Mouse (Mus musculus) neural tube, embryonic 12.5 days (tissue): Measurements from ENCODE around the gene 2610507B11Rik. TPM values are rescaled to one million over a fixed set of nuclear protein-coding genes. Genes with fewer than 3 reads are reported as not detected.

Experiments
- ATAC-seq: fragments of 200-750 bp; cut with Nextera tagmentation; 2 replicates; pipeline ENCODE4 v1.8.0; 2017; ENCODE audit warnings: low read depth, mild to moderate bottlenecking, moderate TSS enrichment, moderate library complexity; ENCODE audit not compliant: low FRiP score
- H3K27ac ChIP-seq: fragments of 300-500 bp; sonication (generic); 2 replicates; pipeline ENCODE4 v1.5.1; 2016
- H3K27me3 ChIP-seq: fragments of 300-500 bp; sonication (generic); replicated peaks from 2 replicates; pipeline ENCODE4 v1.6.1; 2016; ENCODE audit warnings: mild to moderate bottlenecking
- H3K36me3 ChIP-seq: fragments of 300-500 bp; sonication (generic); 2 replicates; pipeline ENCODE4 v1.6.1; 2016; ENCODE audit warnings: mild to moderate bottlenecking
- H3K4me1 ChIP-seq: fragments of 300-500 bp; sonication (generic); 2 replicates; pipeline ENCODE4 v1.6.1; 2016
- H3K4me2 ChIP-seq: fragments of 300-500 bp; sonication (generic); replicated peaks from 2 replicates; pipeline ENCODE4 v1.6.1; 2016; ENCODE audit warnings: mild to moderate bottlenecking
- H3K4me3 ChIP-seq: fragments of 300-500 bp; sonication (generic); 2 replicates; pipeline ENCODE4 v1.5.1; 2016
- H3K9ac ChIP-seq: fragments of 300-500 bp; sonication (generic); 2 replicates; pipeline ENCODE4 v1.6.1; 2016; ENCODE audit warnings: mild to moderate bottlenecking
- H3K9me3 ChIP-seq: fragments of 300-500 bp; sonication (generic); 2 replicates; pipeline ENCODE4 v1.6.1; 2016; ENCODE audit warnings: mild to moderate bottlenecking
- WGBS: fragments of 180-500 bp; shearing (Covaris S2); methylation state at CpG from one replicate; pipeline ENCODE4 v1.1.7; 2016; 5-methylcytosine and 5-hydroxymethylcytosine counted together
- polyA plus RNA-seq: library from polyadenylated mRNA; unstranded; fragments of >200 nt; fragmentation: Nextera tagmentation; extraction: Ambion mirVana; gene quantifications from 2 replicates; pipeline ENCODE4 v1.2.1, GENCODE M21; 2016

The 2610507B11Rik gene
- polyA plus RNA-seq, 1 experiment from 2014 or later: 64.9 TPM

DNA sequence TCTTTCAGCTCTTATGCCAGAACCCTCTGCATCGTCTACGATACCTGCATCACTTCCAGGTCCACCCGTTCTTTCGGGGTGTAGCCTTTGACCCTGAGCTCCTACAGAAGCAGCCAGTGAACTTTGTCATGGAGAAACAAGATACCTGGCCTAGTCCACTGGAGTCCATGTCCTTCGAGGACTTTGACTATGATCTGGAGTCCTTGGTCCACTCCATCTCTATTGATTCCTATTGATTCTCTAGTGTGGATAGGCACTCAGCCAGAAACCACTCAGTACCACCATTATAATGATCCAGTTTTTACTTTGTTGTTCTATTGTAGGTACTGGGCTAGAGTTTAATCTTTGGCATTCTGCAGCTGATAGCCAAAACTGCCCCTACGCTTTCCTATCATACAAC, 33.0 kb downstream of the 2610507B11Rik start:
- no peak overlapping the region for H3K4me3 ChIP-seq
- H3K9ac ChIP-seq: no peak overlapping the region
- H3K36me3 ChIP-seq: peaks cover 35% of the 10 kb centered on the region
- no peak for ATAC-seq
- no peak overlapping the region for H3K4me2 ChIP-seq
- 94% methylated on average over 6 of the region's 6 CpGs for WGBS
- no peaks in the 10 kb centered on the region for H3K9me3 ChIP-seq
- H3K4me1 ChIP-seq: no peaks in the 10 kb centered on the region
- H3K27ac ChIP-seq: no peak overlapping the region
- H3K27me3 ChIP-seq: no peaks in the 10 kb centered on the region

DNA sequence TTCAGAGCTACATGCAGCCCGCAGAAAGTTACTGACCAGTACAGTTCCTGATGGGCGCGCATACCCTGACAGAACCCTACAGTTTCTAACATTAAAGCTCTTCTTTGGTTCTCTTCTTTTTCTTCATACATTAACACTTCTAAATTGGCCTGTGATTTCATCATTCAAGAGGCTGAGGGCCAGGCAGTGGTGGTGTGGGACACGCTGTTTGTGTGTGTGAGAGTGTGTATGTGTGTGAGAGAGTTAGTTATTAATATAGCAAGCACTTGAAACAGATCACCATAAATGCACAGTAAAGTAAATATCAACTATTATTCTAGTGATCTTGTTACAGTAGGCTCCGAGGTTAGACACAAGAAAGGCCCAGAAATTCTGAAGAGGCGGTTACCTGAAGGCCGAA, 39.4 kb downstream of the 2610507B11Rik start:
- H3K9ac ChIP-seq: 0 out of 2 replicates have a peak overlapping the region, but pooled peaks have one; percentile 36
- H3K4me2 ChIP-seq: peak overlapping the region; percentile 85
- H3K27me3 ChIP-seq: no peaks in the 10 kb centered on the region
- ATAC-seq: no peak
- no peaks in the 10 kb centered on the region for H3K9me3 ChIP-seq
- peaks cover 22% of the 10 kb centered on the region for H3K36me3 ChIP-seq
- no peaks in the 10 kb centered on the region for H3K4me1 ChIP-seq
- WGBS: 66% methylated on average over 7 of the region's 7 CpGs
- no peak overlapping the region for H3K27ac ChIP-seq
- peak overlapping the region; percentile 68 for H3K4me3 ChIP-seq

DNA sequence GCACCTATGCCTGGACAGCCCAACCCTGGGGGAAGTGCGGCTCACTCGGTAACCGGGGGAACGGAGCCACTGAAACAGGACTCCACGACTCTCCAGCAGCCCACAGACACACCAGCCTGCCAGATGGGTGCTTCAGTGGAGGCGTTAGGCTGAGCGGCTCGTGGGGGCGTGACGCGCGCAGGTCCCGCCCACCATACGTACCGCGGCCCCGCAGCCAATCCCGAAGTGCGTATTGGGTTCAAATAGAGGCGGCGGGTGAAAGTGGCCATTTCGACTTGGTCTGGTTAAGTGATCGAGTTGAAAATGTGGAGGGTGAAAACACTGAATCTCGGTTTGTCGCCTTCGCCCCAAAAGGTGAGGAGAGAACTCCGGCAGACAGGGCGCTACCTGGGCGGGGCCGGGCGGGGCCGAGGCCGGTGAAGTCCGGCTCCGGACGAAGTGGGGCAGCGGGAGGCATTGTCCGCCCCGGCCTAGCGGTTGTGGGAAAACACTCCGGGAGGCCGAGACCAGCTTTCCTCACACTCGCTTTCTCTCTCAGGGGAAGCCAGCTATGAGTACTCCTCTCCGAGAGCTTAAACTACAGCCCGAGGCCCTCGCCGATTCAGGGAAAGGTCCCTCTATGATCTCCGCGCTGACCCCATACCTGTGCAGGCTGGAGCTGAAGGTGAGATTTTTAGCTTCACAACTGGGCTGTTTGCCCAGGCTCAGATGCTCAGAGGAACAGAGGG, 40.0 kb downstream of the 2610507B11Rik start, which contains the start of gene Spag5:
Gene Spag5, plus strand, starts transcription at position 173 of the 728 bp plus-strand sequence.
- WGBS: under 1% methylated on average over 49 of the region's 49 CpGs
- H3K27ac ChIP-seq: no peak within 1 kb of the TSS
- peak; percentile 99 for ATAC-seq

DNA sequence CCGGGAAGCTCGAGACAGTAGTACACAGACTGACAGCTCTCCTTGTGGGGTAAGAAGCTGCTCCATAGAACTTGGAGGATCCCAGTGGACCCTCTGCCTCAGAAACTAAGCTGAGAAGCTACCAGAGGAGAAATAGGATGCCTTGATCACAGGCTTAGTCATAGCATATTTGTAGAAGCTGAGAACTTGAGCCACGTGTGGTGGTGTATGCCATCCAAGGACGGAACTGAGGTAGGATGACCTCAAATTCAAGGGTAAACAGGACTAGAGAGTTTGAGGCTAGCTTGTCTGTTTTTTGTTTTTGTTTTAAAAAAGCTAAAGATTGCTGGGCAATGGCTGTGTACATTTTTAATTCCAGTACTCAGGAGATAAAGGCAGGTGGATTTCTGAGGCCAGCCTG, 43.7 kb downstream of the 2610507B11Rik start:
- Histone ChIP-seq H3K36me3 (peaks cover 34% of the 10 kb centered on the region), H3K4me3 (no peak overlapping the region), H3K4me2 (no peak overlapping the region), H3K27me3 (no peaks in the 10 kb centered on the region), H3K27ac (no peak overlapping the region), H3K9ac (no peak overlapping the region), H3K4me1 (no peaks in the 10 kb centered on the region), H3K9me3 (no peaks in the 10 kb centered on the region)
- no peak for ATAC-seq
- 94% methylated on average over 4 of the region's 4 CpGs for WGBS

More for the DNA sequence above, 40.0 kb downstream of the 2610507B11Rik start, which contains the start of gene Spag5:
- Histone ChIP-seq H3K4me1 (no peaks in the 10 kb centered on the region), H3K4me2 (peak within 1 kb of the TSS; percentile 85), H3K9ac (peak within 1 kb of the TSS; percentile 58), H3K27me3 (no peaks in the 10 kb centered on the region), H3K4me3 (peak within 1 kb of the TSS; percentile 68), H3K9me3 (no peaks in the 10 kb centered on the region), H3K36me3 (peaks cover 22% of the 10 kb centered on the region)

DNA sequence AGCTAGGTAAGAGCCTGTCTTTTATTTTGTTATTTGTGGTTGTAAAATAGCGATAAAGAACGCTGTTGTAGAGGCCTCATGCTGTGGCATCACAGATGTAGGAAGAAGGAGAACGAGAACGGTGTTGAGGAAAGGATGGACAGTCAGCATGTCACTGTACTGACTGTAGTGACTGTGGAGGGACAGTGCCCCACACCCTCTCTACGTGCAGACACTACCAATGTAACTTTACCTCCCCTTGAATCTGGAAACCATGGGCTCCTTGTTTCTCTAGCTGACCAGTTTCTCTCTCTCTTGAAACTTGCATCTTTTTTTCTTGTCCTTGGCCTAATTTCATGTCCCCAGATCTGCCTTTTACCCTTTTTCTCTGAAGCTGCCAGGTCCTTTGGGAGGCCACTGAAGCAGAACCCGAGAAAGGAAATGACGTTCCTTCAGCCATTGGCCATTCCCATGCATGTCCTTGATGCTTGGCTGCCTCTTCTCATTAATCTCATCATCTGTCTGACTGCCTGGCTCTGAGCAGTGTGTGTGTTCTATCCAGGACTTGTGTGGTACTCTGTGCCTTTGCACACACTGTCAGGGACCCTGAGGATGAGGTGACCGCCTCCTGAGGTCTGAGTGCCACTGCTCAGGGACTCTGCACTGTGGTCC, 49.4 kb downstream of the 2610507B11Rik start:
- Histone ChIP-seq H3K9me3 (no peaks in the 10 kb centered on the region), H3K4me3 (no peak overlapping the region), H3K9ac (no peak overlapping the region), H3K4me1 (no peaks in the 10 kb centered on the region), H3K27me3 (no peaks in the 10 kb centered on the region), H3K4me2 (no peak overlapping the region), H3K36me3 (peaks cover 57% of the 10 kb centered on the region), H3K27ac (no peak overlapping the region)
- 87% methylated on average over 8 of the region's 8 CpGs for WGBS
- ATAC-seq: no peak

DNA sequence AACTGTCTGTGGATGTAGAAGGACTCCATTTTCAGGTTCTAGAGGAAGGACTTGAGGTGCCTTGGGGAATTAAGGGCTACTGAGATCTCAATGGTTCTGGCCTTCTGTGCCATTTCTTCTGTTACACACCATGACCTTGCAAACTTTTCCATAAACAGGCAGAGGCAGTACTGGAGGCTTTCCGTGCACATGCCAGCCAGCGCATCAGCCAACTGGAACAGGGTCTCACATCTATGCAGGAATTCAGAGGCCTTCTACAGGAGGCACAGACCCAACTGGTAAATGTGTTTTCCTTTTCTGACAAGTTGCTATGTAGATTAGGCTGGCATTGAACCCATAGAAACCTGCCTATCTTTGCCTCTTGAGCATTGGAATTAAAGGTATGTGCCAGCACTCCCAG, 52.1 kb downstream of the 2610507B11Rik start:
- Histone ChIP-seq H3K4me1 (no peaks in the 10 kb centered on the region), H3K36me3 (peaks cover 77% of the 10 kb centered on the region), H3K27ac (no peak overlapping the region), H3K27me3 (no peaks in the 10 kb centered on the region), H3K9me3 (no peaks in the 10 kb centered on the region), H3K4me3 (no peak overlapping the region), H3K9ac (no peak overlapping the region), H3K4me2 (no peak overlapping the region)
- no peak for ATAC-seq
- WGBS: 93% methylated on average over 2 of the region's 2 CpGs

DNA sequence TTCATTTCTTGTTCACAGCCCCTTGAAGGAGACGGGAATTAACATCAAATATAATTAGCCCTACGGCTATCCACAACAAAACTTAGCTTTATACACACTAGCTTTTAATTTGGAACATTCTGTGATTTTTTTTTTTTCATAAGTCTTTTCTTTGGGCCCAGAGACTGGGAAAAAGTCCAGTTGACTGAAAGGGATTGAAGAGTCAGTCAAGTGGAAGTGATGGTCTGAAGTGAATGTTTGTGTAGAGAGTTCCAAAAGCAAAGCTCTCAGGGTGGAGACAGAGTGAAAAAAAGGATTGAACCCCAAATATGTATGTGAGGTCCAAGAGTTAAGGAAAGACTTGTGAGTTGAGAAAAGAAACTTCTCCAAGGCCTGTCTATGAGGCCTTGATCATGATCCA, 56.9 kb downstream of the 2610507B11Rik start:
- H3K9me3 ChIP-seq: no peaks in the 10 kb centered on the region
- H3K4me2 ChIP-seq: no peak overlapping the region
- no peak overlapping the region for H3K9ac ChIP-seq
- no peak overlapping the region for H3K4me3 ChIP-seq
- no peak overlapping the region for H3K27ac ChIP-seq
- H3K4me1 ChIP-seq: peaks cover 11% of the 10 kb centered on the region; the same call in 1 of the 2 replicates
- WGBS: 92% methylated on average over 2 of the region's 2 CpGs
- H3K27me3 ChIP-seq: no peaks in the 10 kb centered on the region
- peaks cover 77% of the 10 kb centered on the region for H3K36me3 ChIP-seq
- ATAC-seq: no peak

DNA sequence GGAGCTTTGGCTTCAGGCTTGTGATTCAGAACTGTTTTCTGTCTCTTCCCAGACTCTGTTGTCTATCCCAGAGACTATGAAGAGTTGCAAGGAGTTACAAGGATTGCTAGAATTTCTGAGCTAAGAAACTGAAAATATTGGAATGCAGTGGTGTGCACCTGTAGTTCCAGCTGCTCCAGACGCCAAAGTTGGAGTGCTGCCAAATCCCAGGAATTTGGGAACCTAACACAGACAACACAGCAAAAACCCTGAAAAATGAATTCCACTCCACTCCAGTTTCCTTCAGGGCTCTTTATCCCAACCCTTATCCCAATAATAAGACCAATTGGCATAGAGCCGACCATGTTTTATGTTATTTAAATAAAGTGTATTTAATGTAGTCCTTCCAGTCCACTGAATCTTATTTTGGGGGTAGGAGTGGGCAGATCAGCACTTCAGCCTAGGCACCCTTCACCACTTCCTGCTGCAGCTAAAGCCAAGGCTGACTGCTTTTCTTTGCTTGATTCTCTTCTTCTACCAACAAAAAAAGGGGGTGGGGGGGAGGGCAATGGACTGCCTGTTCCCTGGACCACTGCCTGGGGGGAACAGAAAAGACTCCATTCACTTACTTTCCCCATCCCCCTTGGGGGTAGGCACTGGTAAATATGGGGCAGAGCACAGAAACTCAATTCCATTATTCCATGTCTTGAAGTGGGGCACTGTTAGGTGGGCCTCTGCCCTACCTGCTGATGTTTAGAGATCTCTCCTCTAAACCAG, 60.7 kb downstream of the 2610507B11Rik start:
- H3K36me3 ChIP-seq: peaks cover 40% of the 10 kb centered on the region
- H3K9ac ChIP-seq: no peak overlapping the region
- H3K4me1 ChIP-seq: peaks cover 11% of the 10 kb centered on the region; the same call in 1 of the 2 replicates
- no peak for ATAC-seq
- no peaks in the 10 kb centered on the region for H3K27me3 ChIP-seq
- WGBS: 71% methylated on average over 2 of the region's 2 CpGs
- no peak overlapping the region for H3K27ac ChIP-seq
- no peaks in the 10 kb centered on the region for H3K9me3 ChIP-seq
- peak overlapping the region; percentile 48 for H3K4me2 ChIP-seq
- H3K4me3 ChIP-seq: no peak overlapping the region

DNA sequence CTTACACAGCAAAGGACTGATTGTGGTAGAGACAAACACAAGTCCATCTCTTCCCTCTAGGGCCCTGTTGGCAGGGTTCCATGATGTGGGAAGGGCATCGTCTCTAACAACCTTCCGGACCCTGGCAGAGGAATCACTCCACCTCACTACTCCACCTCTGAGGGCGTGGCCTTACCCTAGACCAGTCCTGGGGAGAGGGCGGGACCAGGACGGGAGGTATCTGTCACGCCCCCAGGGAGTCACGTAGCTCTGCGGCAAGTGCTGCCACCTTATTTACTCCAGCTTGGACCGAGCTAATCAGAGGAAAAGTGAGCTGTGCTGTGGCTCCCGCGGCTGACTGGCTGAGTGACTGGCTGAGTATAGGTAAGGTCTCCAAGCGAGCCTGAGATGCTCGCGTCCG, 61.3 kb downstream of the 2610507B11Rik start, which contains the start of gene Aldoc:
Gene Aldoc, plus strand, starts transcription at position 109 of the 400 bp plus-strand sequence.
- Histone ChIP-seq H3K4me2 (peak within 1 kb of the TSS; percentile 48), H3K4me1 (peaks cover 11% of the 10 kb centered on the region; the same call in 1 of the 2 replicates), H3K4me3 (no peak within 1 kb of the TSS), H3K9me3 (no peaks in the 10 kb centered on the region), H3K27me3 (no peaks in the 10 kb centered on the region), H3K9ac (no peak within 1 kb of the TSS), H3K36me3 (peaks cover 34% of the 10 kb centered on the region), H3K27ac (no peak within 1 kb of the TSS)
- 9% methylated on average over 15 of the region's 15 CpGs for WGBS
- peak; percentile 74; the same call in 1 of the 2 replicates for ATAC-seq

DNA sequence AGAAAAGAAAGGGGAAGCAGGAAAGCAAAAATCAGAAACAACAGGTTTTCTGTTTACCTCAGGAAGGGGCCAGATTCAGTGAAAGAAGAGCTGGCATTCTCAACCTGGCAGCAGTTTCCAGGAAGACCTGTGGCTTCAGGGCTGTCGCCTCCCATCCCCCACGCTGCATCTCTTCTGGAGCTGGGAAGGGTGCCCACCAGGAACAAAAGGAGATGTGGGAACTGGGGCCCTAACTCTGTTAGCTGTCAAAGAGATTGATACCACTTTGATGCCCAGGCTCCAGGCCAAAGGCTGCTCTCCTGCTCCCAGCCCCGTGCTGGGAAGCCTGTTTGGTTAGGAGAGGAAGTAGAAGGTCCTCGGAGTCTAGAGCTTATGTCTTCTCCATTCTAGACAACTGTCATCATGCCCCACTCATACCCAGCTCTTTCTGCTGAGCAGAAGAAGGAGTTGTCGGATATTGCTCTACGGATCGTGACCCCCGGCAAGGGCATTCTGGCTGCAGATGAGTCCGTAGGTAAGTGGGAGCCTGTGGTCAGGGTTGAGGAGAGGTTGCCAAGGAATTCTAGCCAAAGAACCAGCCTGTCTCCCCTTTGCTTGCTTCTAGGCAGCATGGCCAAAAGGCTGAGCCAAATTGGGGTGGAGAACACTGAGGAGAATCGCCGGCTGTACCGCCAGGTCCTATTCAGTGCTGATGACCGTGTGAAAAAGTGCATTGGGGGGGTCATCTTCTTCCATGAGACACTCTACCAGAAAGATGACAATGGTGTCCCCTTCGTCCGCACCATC, 62.6 kb downstream of the 2610507B11Rik start:
- no peak overlapping the region for H3K27ac ChIP-seq
- H3K4me2 ChIP-seq: peak overlapping the region; percentile 48; the same call in 1 of the 2 replicates
- H3K36me3 ChIP-seq: peaks cover 21% of the 10 kb centered on the region
- WGBS: 80% methylated on average over 15 of the region's 15 CpGs
- H3K4me3 ChIP-seq: no peak overlapping the region
- no peak for ATAC-seq
- H3K4me1 ChIP-seq: peaks cover 18% of the 10 kb centered on the region
- H3K9me3 ChIP-seq: no peaks in the 10 kb centered on the region
- no peak overlapping the region for H3K9ac ChIP-seq
- H3K27me3 ChIP-seq: no peaks in the 10 kb centered on the region

DNA sequence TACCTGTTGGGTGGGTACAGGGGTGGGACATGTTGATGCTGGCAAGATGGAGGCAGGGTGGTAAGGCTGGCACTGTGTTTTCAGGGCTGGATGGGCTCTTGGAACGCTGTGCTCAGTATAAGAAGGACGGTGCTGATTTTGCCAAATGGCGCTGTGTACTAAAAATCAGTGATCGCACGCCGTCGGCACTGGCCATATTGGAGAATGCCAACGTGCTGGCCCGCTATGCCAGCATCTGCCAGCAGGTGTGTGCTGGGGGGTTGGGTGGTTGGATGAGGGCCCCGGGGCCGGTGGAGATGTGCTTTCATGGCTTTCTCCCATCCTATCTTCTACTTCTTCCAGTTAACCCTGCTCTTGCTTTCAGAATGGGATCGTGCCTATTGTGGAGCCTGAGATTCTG, 63.4 kb downstream of the 2610507B11Rik start:
- Histone ChIP-seq H3K4me2 (0 out of 2 replicates have a peak overlapping the region, but pooled peaks have one; percentile 7), H3K36me3 (peaks cover 15% of the 10 kb centered on the region), H3K4me3 (no peak overlapping the region), H3K9me3 (no peaks in the 10 kb centered on the region), H3K27me3 (no peaks in the 10 kb centered on the region), H3K27ac (no peak overlapping the region), H3K4me1 (peaks cover 20% of the 10 kb centered on the region), H3K9ac (no peak overlapping the region)
- no peak for ATAC-seq
- 96% methylated on average over 12 of the region's 12 CpGs for WGBS
